Mouse (Mus musculus): ENCODE results near the gene Sdk1. TPM values are rescaled to one million over a fixed set of nuclear protein-coding genes. Genes with fewer than 3 reads are reported as not detected.

The Sdk1 gene
- polyA plus RNA-seq, 1 experiment, result not detected

GRCm38 (mm10) chr5:142215981-142216380, 974.7 kb downstream of the Sdk1 start:
- peaks cover 7% of the 10 kb centered on the region for H3K4me1 ChIP-seq (ENCODE audit: control insufficient read depth, insufficient read depth, low read length)
- 49% methylated on average over 5 of the region's 5 CpGs for WGBS
- no peak for TF ChIP-seq CTCF (IDR thresholded peaks at IDR 0.05; ENCODE audit: insufficient read depth, low read depth, low read length)
- TF ChIP-seq POLR2A (IDR thresholded peaks at IDR 0.05; ENCODE audit: insufficient read depth, low read depth, low read length), result no peak
- H3K27ac ChIP-seq (ENCODE audit: insufficient read depth, low read depth, low read length), result no peak overlapping the region
- no peak overlapping the region for H3K4me3 ChIP-seq (ENCODE audit: insufficient read depth, low read depth, low read length)

DNA sequence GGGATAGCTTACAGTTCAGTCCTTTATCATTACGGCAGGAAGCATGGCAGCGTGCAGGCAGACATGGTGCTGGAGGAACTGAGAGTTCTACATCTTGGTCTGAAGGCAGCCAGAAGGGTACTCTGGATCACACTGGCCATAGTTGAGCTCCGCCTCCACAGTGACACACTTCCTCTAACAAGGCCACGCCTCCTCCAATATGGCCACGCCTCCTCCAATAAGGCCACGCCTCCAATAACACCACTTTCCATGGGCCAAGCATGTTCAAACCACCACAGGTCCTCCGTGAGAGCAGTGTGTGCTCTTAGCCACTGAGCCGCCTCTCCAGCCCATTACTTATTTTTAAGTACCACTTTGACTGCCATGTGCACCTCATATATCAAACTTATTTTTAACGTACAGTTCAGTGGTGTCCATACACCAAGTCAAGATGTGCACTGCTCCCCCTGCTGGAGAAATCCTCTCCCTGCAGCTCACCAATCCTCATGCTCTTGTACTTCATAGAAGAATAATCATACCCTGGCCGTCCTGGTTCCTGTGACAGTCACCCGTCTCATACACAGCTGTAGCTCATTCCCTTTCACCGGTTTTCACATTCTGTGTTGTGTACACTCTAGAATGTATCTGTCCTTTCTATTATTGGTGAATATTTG, 979.7 kb downstream of the Sdk1 start:
- 93% methylated on average over 12 of the region's 12 CpGs for WGBS
- Histone ChIP-seq H3K4me1 (ENCODE audit: control insufficient read depth, insufficient read depth, low read length) (peaks cover 4% of the 10 kb centered on the region; the same call in 1 of the 2 replicates), H3K27ac (ENCODE audit: insufficient read depth, low read depth, low read length) (no peak overlapping the region), H3K4me3 (ENCODE audit: insufficient read depth, low read depth, low read length) (no peak overlapping the region)
- no peak for TF ChIP-seq CTCF (IDR thresholded peaks at IDR 0.05; ENCODE audit: insufficient read depth, low read depth, low read length)
- no peak for TF ChIP-seq POLR2A (IDR thresholded peaks at IDR 0.05; ENCODE audit: insufficient read depth, low read depth, low read length)

- Histone ChIP-seq H3K4me3 (ENCODE audit: insufficient read depth, low read depth, low read length) (no peak overlapping the region), H3K4me1 (ENCODE audit: control insufficient read depth, insufficient read depth, low read length) (peaks cover 3% of the 10 kb centered on the region), H3K27ac (ENCODE audit: insufficient read depth, low read depth, low read length) (no peak overlapping the region)
- WGBS, result 77% methylated on average over 18 of the region's 18 CpGs
- TF ChIP-seq POLR2A (IDR thresholded peaks at IDR 0.05; ENCODE audit: insufficient read depth, low read depth, low read length) (no peak), CTCF (IDR thresholded peaks at IDR 0.05; ENCODE audit: insufficient read depth, low read depth, low read length) (no peak)
These were observed 987.9 kb downstream of the Sdk1 start for GRCm38 (mm10) chr5:142228957-142229810.

- H3K4me3 ChIP-seq (ENCODE audit: insufficient read depth, low read depth, low read length), result no peak overlapping the region
- TF ChIP-seq CTCF (IDR thresholded peaks at IDR 0.05; ENCODE audit: insufficient read depth, low read depth, low read length), result no peak
- TF ChIP-seq POLR2A (IDR thresholded peaks at IDR 0.05; ENCODE audit: insufficient read depth, low read depth, low read length), result no peak
- 94% methylated on average over 8 of the region's 8 CpGs for WGBS
- H3K27ac ChIP-seq (ENCODE audit: insufficient read depth, low read depth, low read length), result no peak overlapping the region
- peaks cover 3% of the 10 kb centered on the region for H3K4me1 ChIP-seq (ENCODE audit: control insufficient read depth, insufficient read depth, low read length)
These were observed 988.5 kb downstream of the Sdk1 start for GRCm38 (mm10) chr5:142229811-142230205.

GRCm38 (mm10) chr5:142240288-142240687, 999.0 kb downstream of the Sdk1 start:
- TF ChIP-seq POLR2A (IDR thresholded peaks at IDR 0.05; ENCODE audit: insufficient read depth, low read depth, low read length), result no peak
- no peak for TF ChIP-seq CTCF (IDR thresholded peaks at IDR 0.05; ENCODE audit: insufficient read depth, low read depth, low read length)
- 96% methylated on average over 6 of the region's 6 CpGs for WGBS
- Histone ChIP-seq H3K27ac (ENCODE audit: insufficient read depth, low read depth, low read length) (no peak overlapping the region), H3K4me3 (ENCODE audit: insufficient read depth, low read depth, low read length) (no peak overlapping the region), H3K4me1 (ENCODE audit: control insufficient read depth, insufficient read depth, low read length) (no peaks in the 10 kb centered on the region)

DNA sequence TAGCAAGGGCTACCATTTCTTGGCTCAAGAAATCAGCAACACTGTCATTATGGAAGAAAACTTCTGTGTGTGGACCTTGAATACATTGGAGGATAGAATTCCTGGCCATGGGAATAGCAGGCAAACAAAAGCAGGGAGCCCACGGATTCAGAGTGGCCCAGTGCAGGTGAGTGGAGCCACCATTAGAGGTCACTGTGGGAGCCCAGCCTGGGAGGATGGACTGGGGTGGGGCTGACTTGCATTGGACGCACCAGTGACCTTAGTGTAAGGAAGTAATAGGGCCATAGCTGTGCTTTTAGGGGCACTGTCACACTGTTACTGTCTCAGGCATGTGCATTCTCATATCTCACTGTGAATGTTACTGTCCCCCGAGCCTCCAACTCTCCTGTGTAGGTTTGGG, 1001.3 kb downstream of the Sdk1 start:
- no peak overlapping the region for H3K4me3 ChIP-seq (ENCODE audit: insufficient read depth, low read depth, low read length)
- H3K4me1 ChIP-seq (ENCODE audit: control insufficient read depth, insufficient read depth, low read length), result no peaks in the 10 kb centered on the region
- TF ChIP-seq POLR2A (IDR thresholded peaks at IDR 0.05; ENCODE audit: insufficient read depth, low read depth, low read length) (no peak), CTCF (IDR thresholded peaks at IDR 0.05; ENCODE audit: insufficient read depth, low read depth, low read length) (no peak)
- H3K27ac ChIP-seq (ENCODE audit: insufficient read depth, low read depth, low read length), result no peak overlapping the region
- WGBS, result 64% methylated on average over 3 of the region's 3 CpGs

GRCm38 (mm10) chr5:142243069-142243468, 1001.8 kb downstream of the Sdk1 start:
- no peaks in the 10 kb centered on the region for H3K4me1 ChIP-seq (ENCODE audit: control insufficient read depth, insufficient read depth, low read length)
- WGBS, result 80% methylated on average over 2 of the region's 2 CpGs
- H3K4me3 ChIP-seq (ENCODE audit: insufficient read depth, low read depth, low read length), result no peak overlapping the region

GRCm38 (mm10) chr5:142256231-142256630, 1014.9 kb downstream of the Sdk1 start:
- WGBS, result 88% methylated on average over 6 of the region's 6 CpGs
- TF ChIP-seq CTCF (IDR thresholded peaks at IDR 0.05; ENCODE audit: insufficient read depth, low read depth, low read length), result no peak
- no peak for TF ChIP-seq POLR2A (IDR thresholded peaks at IDR 0.05; ENCODE audit: insufficient read depth, low read depth, low read length)
- no peak overlapping the region for H3K27ac ChIP-seq (ENCODE audit: insufficient read depth, low read depth, low read length)
- H3K4me1 ChIP-seq (ENCODE audit: control insufficient read depth, insufficient read depth, low read length), result no peaks in the 10 kb centered on the region
- H3K4me3 ChIP-seq (ENCODE audit: insufficient read depth, low read depth, low read length), result no peak overlapping the region

More at GRCm38 (mm10) chr5:142243069-142243468, 1001.8 kb downstream of the Sdk1 start:
- TF ChIP-seq POLR2A (IDR thresholded peaks at IDR 0.05; ENCODE audit: insufficient read depth, low read depth, low read length) (no peak), CTCF (IDR thresholded peaks at IDR 0.05; ENCODE audit: insufficient read depth, low read depth, low read length) (no peak)
- no peak overlapping the region for H3K27ac ChIP-seq (ENCODE audit: insufficient read depth, low read depth, low read length)

- Histone ChIP-seq H3K27ac (ENCODE audit: insufficient read depth, low read depth, low read length) (no peak overlapping the region), H3K4me3 (ENCODE audit: insufficient read depth, low read depth, low read length) (no peak overlapping the region), H3K4me1 (ENCODE audit: control insufficient read depth, insufficient read depth, low read length) (no peaks in the 10 kb centered on the region)
- WGBS, result 83% methylated on average over 7 of the region's 7 CpGs
- TF ChIP-seq CTCF (IDR thresholded peaks at IDR 0.05; ENCODE audit: insufficient read depth, low read depth, low read length) (no peak), POLR2A (IDR thresholded peaks at IDR 0.05; ENCODE audit: insufficient read depth, low read depth, low read length) (no peak)
These were observed 1017.4 kb downstream of the Sdk1 start for GRCm38 (mm10) chr5:142258716-142259115.

All from olfactory bulb, adult 2 months (tissue).